Mouse (Mus musculus): ENCODE data around the gene Phf1. TPM values are rescaled to one million over a fixed set of nuclear protein-coding genes. Genes with fewer than 3 reads are reported as not detected.
"Not testable (repeated sequence)": the region's sequence is repeated elsewhere in the genome, so short reads cannot be mapped to it uniquely, and the experiment has no call there.

Gene Phf1
- polyA plus RNA-seq, 1 experiment from 2014 or later, result 11.2 TPM

DNA sequence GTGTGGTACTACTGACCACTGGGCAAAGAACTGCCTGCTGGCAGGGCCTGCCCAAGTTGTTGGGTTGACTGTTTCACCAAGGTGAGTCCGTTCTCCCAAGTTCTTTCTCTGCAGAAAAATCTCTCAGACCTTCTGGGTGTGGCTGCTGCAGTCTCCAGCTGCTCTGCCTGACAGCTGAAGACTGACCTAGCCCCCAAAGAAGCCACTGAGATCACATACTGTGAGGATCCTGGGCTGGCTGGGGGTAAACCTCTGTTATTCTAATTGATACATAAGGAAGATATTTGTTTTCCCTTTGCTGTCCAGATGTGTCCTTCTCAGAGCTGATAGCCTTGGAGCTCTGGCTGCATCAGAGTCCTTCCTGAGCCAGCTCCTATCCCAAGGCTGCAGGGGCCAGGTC is 17.6 kb upstream of the Phf1 start:
- H3K27ac ChIP-seq (ENCODE audit: low read depth, low read length), result no peak overlapping the region
- ATAC-seq, result no peak

DNA sequence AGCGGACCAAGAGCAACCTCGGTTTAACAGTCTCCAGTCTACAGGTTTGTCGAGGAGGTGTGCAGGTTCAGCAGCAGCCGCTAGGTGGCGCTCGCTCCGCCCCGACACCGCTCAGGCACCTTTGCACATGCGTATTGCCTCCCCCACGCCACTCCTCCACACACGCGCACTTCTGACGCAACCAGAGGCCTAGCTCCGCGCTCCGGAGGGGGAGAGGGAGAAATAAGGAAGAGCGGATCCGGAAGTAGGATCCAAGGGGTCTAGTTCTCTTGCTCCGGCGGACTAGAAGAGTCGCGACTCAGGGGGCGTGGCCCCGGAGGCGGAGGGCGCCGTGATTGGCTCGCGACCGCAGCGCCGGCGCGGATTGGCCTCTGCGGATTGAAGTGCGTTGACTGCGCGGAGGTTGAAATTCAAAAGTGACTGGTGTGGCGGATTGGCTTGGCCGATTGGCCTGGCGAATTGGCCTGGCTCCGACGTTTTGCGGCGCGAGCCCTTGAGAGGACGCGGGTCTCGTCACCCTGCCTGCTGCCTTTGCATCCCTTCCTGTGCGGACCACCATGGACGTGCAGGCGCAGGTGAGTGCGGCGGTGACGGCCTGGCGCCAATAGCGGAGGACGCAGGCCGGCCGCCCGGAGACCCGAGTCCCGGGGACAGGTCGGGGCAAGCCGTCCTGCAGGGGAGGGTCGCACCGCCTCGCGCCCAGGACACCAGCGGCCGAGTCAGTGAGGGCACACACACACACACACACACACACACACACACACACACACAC is 16.0 kb upstream of the Phf1 start, which contains the start of gene Kifc5b:
TSS of gene Kifc5b (plus strand) at position 381 of the 772 bp plus-strand sequence.
- no peaks in the 10 kb centered on the region for H3K36me3 ChIP-seq (ENCODE audit: control insufficient read depth, insufficient read depth)
- peak; percentile 100 for TF ChIP-seq CTCF (IDR thresholded peaks at IDR 0.05; ENCODE audit: low read depth)
- ATAC-seq, result peak; percentile 97
- H3K27ac ChIP-seq (ENCODE audit: low read depth, low read length), result no peak within 1 kb of the TSS
- WGBS, result under 1% methylated on average over 67 of the region's 72 CpGs
- H3K27me3 ChIP-seq (replicated peaks; ENCODE audit: control insufficient read depth, insufficient read depth, low read length), result no peaks in the 10 kb centered on the region
- no peaks in the 10 kb centered on the region for H3K9me3 ChIP-seq (ENCODE audit: control insufficient read depth)
- peak within 1 kb of the TSS; percentile 79 for H3K4me2 ChIP-seq (replicated peaks; ENCODE audit: low read depth)
- no peaks in the 10 kb centered on the region for H3K4me1 ChIP-seq (replicated peaks; ENCODE audit: control insufficient read depth, insufficient read depth, low read length)
- peak within 1 kb of the TSS; percentile 71 for H3K4me3 ChIP-seq (ENCODE audit: low read depth, low read length)
- H3K9ac ChIP-seq (ENCODE audit: low read depth, low read length), result peak within 1 kb of the TSS; percentile 55

More for the DNA sequence above, 17.6 kb upstream of the Phf1 start:
- 33% methylated on average over 1 of the region's 1 CpGs for WGBS
- no peaks in the 10 kb centered on the region for H3K36me3 ChIP-seq (ENCODE audit: control insufficient read depth, insufficient read depth)
- no peaks in the 10 kb centered on the region for H3K9me3 ChIP-seq (ENCODE audit: control insufficient read depth)
- no peak for TF ChIP-seq CTCF (IDR thresholded peaks at IDR 0.05; ENCODE audit: low read depth)
- H3K4me2 ChIP-seq (replicated peaks; ENCODE audit: low read depth), result no peak overlapping the region
- no peaks in the 10 kb centered on the region for H3K4me1 ChIP-seq (replicated peaks; ENCODE audit: control insufficient read depth, insufficient read depth, low read length)
- H3K4me3 ChIP-seq (ENCODE audit: low read depth, low read length), result no peak overlapping the region
- H3K9ac ChIP-seq (ENCODE audit: low read depth, low read length), result no peak overlapping the region
- no peaks in the 10 kb centered on the region for H3K27me3 ChIP-seq (replicated peaks; ENCODE audit: control insufficient read depth, insufficient read depth, low read length)

DNA sequence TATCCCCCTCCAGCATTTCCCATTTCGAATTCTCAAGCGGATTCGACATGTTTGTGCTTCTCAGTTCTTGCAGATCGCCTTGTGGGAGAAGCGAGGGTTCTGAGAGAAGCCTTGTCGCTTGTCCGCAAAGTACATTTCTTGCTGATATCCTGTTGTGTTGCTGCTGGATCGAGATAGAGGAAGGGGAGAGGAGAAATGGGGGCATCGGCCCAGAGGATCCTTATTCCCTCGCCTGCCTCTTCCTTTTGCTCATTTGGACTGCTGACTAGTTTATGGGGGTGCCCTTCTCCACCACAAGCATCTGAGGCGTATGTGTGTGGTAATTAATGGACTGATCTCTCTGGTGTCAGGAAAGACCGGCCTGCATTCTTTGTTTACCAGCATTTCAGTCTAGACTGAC is 15.3 kb upstream of the Phf1 start:
- not testable (repeated sequence) for H3K9me3 ChIP-seq (ENCODE audit: control insufficient read depth); H3K27ac ChIP-seq (ENCODE audit: low read depth, low read length); H3K27me3 ChIP-seq (replicated peaks; ENCODE audit: control insufficient read depth, insufficient read depth, low read length); H3K36me3 ChIP-seq (ENCODE audit: control insufficient read depth, insufficient read depth); H3K4me1 ChIP-seq (replicated peaks; ENCODE audit: control insufficient read depth, insufficient read depth, low read length); ATAC-seq
- Histone ChIP-seq H3K4me2 (replicated peaks; ENCODE audit: low read depth) (peak overlapping the region; percentile 79), H3K9ac (ENCODE audit: low read depth, low read length) (peak overlapping the region; percentile 55), H3K4me3 (ENCODE audit: low read depth, low read length) (peak overlapping the region; percentile 71)
- WGBS, result under 1% methylated on average over 12 of the region's 12 CpGs

- Histone ChIP-seq H3K27me3 (replicated peaks; ENCODE audit: control insufficient read depth, insufficient read depth, low read length) (no peaks in the 10 kb centered on the region), H3K4me2 (replicated peaks; ENCODE audit: low read depth) (peak overlapping the region; percentile 40; the same call in 1 of the 2 replicates), H3K9me3 (ENCODE audit: control insufficient read depth) (no peaks in the 10 kb centered on the region), H3K27ac (ENCODE audit: low read depth, low read length) (no peak overlapping the region), H3K4me3 (ENCODE audit: low read depth, low read length) (no peak overlapping the region), H3K36me3 (ENCODE audit: control insufficient read depth, insufficient read depth) (0 out of 2 replicates have a peak, but pooled peaks cover under 1% of the 10 kb centered on the region), H3K9ac (ENCODE audit: low read depth, low read length) (no peak overlapping the region), H3K4me1 (replicated peaks; ENCODE audit: control insufficient read depth, insufficient read depth, low read length) (no peaks in the 10 kb centered on the region)
- no peak for ATAC-seq
- no peak for TF ChIP-seq CTCF (IDR thresholded peaks at IDR 0.05; ENCODE audit: low read depth)
- 67% methylated on average over 2 of the region's 2 CpGs for WGBS
Measured at GRCm38 (mm10) chr17:26918343-26918742, 14.5 kb upstream of the Phf1 start.

- H3K4me2 ChIP-seq (replicated peaks; ENCODE audit: low read depth); H3K36me3 ChIP-seq (ENCODE audit: control insufficient read depth, insufficient read depth); H3K4me1 ChIP-seq (replicated peaks; ENCODE audit: control insufficient read depth, insufficient read depth, low read length); H3K27me3 ChIP-seq (replicated peaks; ENCODE audit: control insufficient read depth, insufficient read depth, low read length); H3K9ac ChIP-seq (ENCODE audit: low read depth, low read length); H3K4me3 ChIP-seq (ENCODE audit: low read depth, low read length); ATAC-seq; H3K27ac ChIP-seq (ENCODE audit: low read depth, low read length); H3K9me3 ChIP-seq (ENCODE audit: control insufficient read depth): not testable (repeated sequence)
- WGBS, result 40% methylated on average over 2 of the region's 2 CpGs
Measured at GRCm38 (mm10) chr17:26919516-26919915, 13.3 kb upstream of the Phf1 start.

- H3K4me1 ChIP-seq (replicated peaks; ENCODE audit: control insufficient read depth, insufficient read depth, low read length); H3K27me3 ChIP-seq (replicated peaks; ENCODE audit: control insufficient read depth, insufficient read depth, low read length); H3K9me3 ChIP-seq (ENCODE audit: control insufficient read depth); H3K4me3 ChIP-seq (ENCODE audit: low read depth, low read length); H3K4me2 ChIP-seq (replicated peaks; ENCODE audit: low read depth); H3K9ac ChIP-seq (ENCODE audit: low read depth, low read length); ATAC-seq; H3K27ac ChIP-seq (ENCODE audit: low read depth, low read length): not testable (repeated sequence)
- WGBS, result 91% methylated on average over 5 of the region's 6 CpGs
- peaks cover 13% of the 10 kb centered on the region for H3K36me3 ChIP-seq (ENCODE audit: control insufficient read depth, insufficient read depth)
Measured at GRCm38 (mm10) chr17:26922368-26922767, 10.5 kb upstream of the Phf1 start.

- H3K36me3 ChIP-seq (ENCODE audit: control insufficient read depth, insufficient read depth), result peaks cover 22% of the 10 kb centered on the region
- ATAC-seq; H3K9ac ChIP-seq (ENCODE audit: low read depth, low read length); H3K9me3 ChIP-seq (ENCODE audit: control insufficient read depth); H3K27me3 ChIP-seq (replicated peaks; ENCODE audit: control insufficient read depth, insufficient read depth, low read length); H3K27ac ChIP-seq (ENCODE audit: low read depth, low read length); H3K4me3 ChIP-seq (ENCODE audit: low read depth, low read length); H3K4me2 ChIP-seq (replicated peaks; ENCODE audit: low read depth); H3K4me1 ChIP-seq (replicated peaks; ENCODE audit: control insufficient read depth, insufficient read depth, low read length): not testable (repeated sequence)
- WGBS, result 93% methylated on average over 9 of the region's 9 CpGs
Measured at GRCm38 (mm10) chr17:26925414-26925813, 7.4 kb upstream of the Phf1 start.
